Mouse (Mus musculus) C2C12 (cell line): ENCODE results near the gene Tada3. TPM values are rescaled to one million over a fixed set of nuclear protein-coding genes. Genes with fewer than 3 reads are reported as not detected.

ENCODE experiments used
- H3K27me3 ChIP-seq: one replicate; pipeline ENCODE4 v1.6.1; 2011; ENCODE audit not compliant: control insufficient read depth, insufficient read depth, insufficient read length
- H3K36me3 ChIP-seq: one replicate; pipeline ENCODE4 v1.6.1; 2011; ENCODE audit not compliant: control insufficient read depth, insufficient read depth
- H3K4me3 ChIP-seq: one replicate; pipeline ENCODE4 v1.5.1; 2011; ENCODE audit warnings: mild to moderate bottlenecking, control low read depth; ENCODE audit not compliant: poor library complexity, insufficient read depth, severe bottlenecking
- H3K79me2 ChIP-seq: one replicate; pipeline ENCODE4 v1.6.1; 2011; ENCODE audit not compliant: control insufficient read depth, insufficient read depth
- H3K79me3 ChIP-seq: one replicate; pipeline ENCODE4 v1.6.1; 2011; ENCODE audit warnings: low read depth, control low read depth
- H3ac ChIP-seq: one replicate; pipeline ENCODE3; 2011; ENCODE audit warnings: low read depth; ENCODE audit not compliant: control insufficient read depth, insufficient read length
- CEBPB ChIP-seq: IDR thresholded peaks from one replicate; pipeline ENCODE4 v1.6.1; 2011; ENCODE audit warnings: low read depth, mild to moderate bottlenecking, control low read depth, moderate library complexity
- CTCF ChIP-seq: IDR thresholded peaks from one replicate; pipeline ENCODE4 v1.5.1; 2011; ENCODE audit not compliant: control insufficient read depth, insufficient read depth, insufficient read length
- FOSL1 ChIP-seq: IDR thresholded peaks from one replicate; pipeline ENCODE4 v1.8.0; 2011; ENCODE audit warnings: mild to moderate bottlenecking, low read length; ENCODE audit not compliant: poor library complexity, insufficient read depth, severe bottlenecking
- MAX ChIP-seq: IDR thresholded peaks from one replicate; pipeline ENCODE4 v1.6.1; 2011; ENCODE audit warnings: mild to moderate bottlenecking, control low read depth
- MYOD1 ChIP-seq: IDR thresholded peaks from one replicate; pipeline ENCODE4 v1.6.1; 2011; ENCODE audit warnings: low read depth; ENCODE audit not compliant: control insufficient read depth, insufficient read length
- MYOG ChIP-seq: IDR thresholded peaks from one replicate; pipeline ENCODE4 v1.6.1; 2011; ENCODE audit not compliant: control insufficient read depth, insufficient read length; ENCODE audit errors: extremely low read depth
- USF1 ChIP-seq: IDR thresholded peaks from one replicate; pipeline ENCODE4 v1.6.1; 2011; ENCODE audit warnings: low read depth, mild to moderate bottlenecking, control low read depth, moderate library complexity
- microRNA-seq: library from miRNA; unstranded; fragments of <30 nt; microRNA quantifications from one replicate; pipeline ENCODE4, GENCODE M21; 2019; ENCODE audit warnings: borderline microRNAs expressed
- polyA plus RNA-seq: library from polyadenylated mRNA; unstranded; fragments of >200 nt; fragmentation: generic; extraction: Trizol; gene quantifications from one replicate; pipeline ENCODE4 v1.2.1, GENCODE M21; 2012; ENCODE audit warnings: missing spikeins

Tada3 gene
- polyA plus RNA-seq, 1 experiment = 31.7 TPM

- no peak for TF ChIP-seq FOSL1
- TF ChIP-seq MYOG = no peak
- no peak for TF ChIP-seq USF1
- TF ChIP-seq MYOD1 = no peak
- no peak for TF ChIP-seq MAX
- TF ChIP-seq CTCF = no peak
- TF ChIP-seq CEBPB = no peak
- H3K4me3 ChIP-seq = no peak overlapping the region
- H3K79me3 ChIP-seq = peaks cover 7% of the 10 kb centered on the region
- H3K36me3 ChIP-seq = peaks cover 70% of the 10 kb centered on the region
- H3ac ChIP-seq = no peak overlapping the region
- H3K27me3 ChIP-seq = no peaks in the 10 kb centered on the region
- H3K79me2 ChIP-seq = peaks cover 13% of the 10 kb centered on the region
Observed at GRCm38 (mm10) chr6:113331721-113332120, 46.0 kb downstream of the Tada3 start.

- Histone ChIP-seq H3ac (no peak overlapping the region), H3K27me3 (no peaks in the 10 kb centered on the region), H3K4me3 (no peak overlapping the region), H3K36me3 (peaks cover 65% of the 10 kb centered on the region), H3K79me2 (peaks cover 13% of the 10 kb centered on the region), H3K79me3 (peaks cover 7% of the 10 kb centered on the region)
- no peak for TF ChIP-seq FOSL1
- no peak for TF ChIP-seq CEBPB
- TF ChIP-seq USF1 = no peak
- TF ChIP-seq CTCF = no peak
- TF ChIP-seq MYOG = no peak
- no peak for TF ChIP-seq MAX
- TF ChIP-seq MYOD1 = no peak
Observed at GRCm38 (mm10) chr6:113330547-113330946, 47.1 kb downstream of the Tada3 start.

- Histone ChIP-seq H3K27me3 (no peaks in the 10 kb centered on the region), H3K79me2 (peaks cover 13% of the 10 kb centered on the region), H3K79me3 (peaks cover 7% of the 10 kb centered on the region), H3ac (no peak overlapping the region), H3K36me3 (peaks cover 65% of the 10 kb centered on the region), H3K4me3 (no peak overlapping the region)
- no peak for TF ChIP-seq FOSL1
- TF ChIP-seq CTCF = no peak
- no peak for TF ChIP-seq MYOG
- no peak for TF ChIP-seq CEBPB
- no peak for TF ChIP-seq MAX
- no peak for TF ChIP-seq MYOD1
- TF ChIP-seq USF1 = no peak
Observed at GRCm38 (mm10) chr6:113329396-113329795, 48.3 kb downstream of the Tada3 start.

- Histone ChIP-seq H3K4me3 (peak within 1 kb of the TSS; percentile 54), H3K79me3 (peaks cover 7% of the 10 kb centered on the region), H3K27me3 (no peaks in the 10 kb centered on the region), H3ac (peak within 1 kb of the TSS; percentile 79), H3K79me2 (peaks cover 13% of the 10 kb centered on the region), H3K36me3 (peaks cover 70% of the 10 kb centered on the region)
- no peak for TF ChIP-seq MYOG
- no peak for TF ChIP-seq FOSL1
- TF ChIP-seq MAX = no peak
- no peak for TF ChIP-seq USF1
- no peak for TF ChIP-seq CTCF
- no peak for TF ChIP-seq CEBPB
Observed at GRCm38 (mm10) chr6:113326533-113327315, 51.0 kb downstream of the Tada3 start, which contains the start of gene Ogg1. Ogg1 (plus strand) TSS chr6:113326972.

Small RNA genes lying within 50 kb of the gene (microRNA-seq; reads per million reads assigned to microRNA genes)
- gene Gm24387 = not detected

Other genes with a start within 250 kb of the Tada3 start
- gene Lhfpl4, start 182.5 kb downstream of the Tada3 start, polyA plus RNA-seq = 0.18 TPM
- gene Mtmr14, start 140.0 kb downstream of the Tada3 start, polyA plus RNA-seq = 19.5 TPM
- 0.01 TPM for gene Cpne9, start 95.6 kb downstream of the Tada3 start, polyA plus RNA-seq
- gene Brpf1, start 70.7 kb downstream of the Tada3 start, polyA plus RNA-seq = 16.1 TPM
- gene Ogg1, start 50.9 kb downstream of the Tada3 start, polyA plus RNA-seq = 18.5 TPM
- 43.2 TPM for gene Camk1, start 33.9 kb downstream of the Tada3 start, polyA plus RNA-seq
- gene Arpc4, start 232 bp upstream of the Tada3 start, polyA plus RNA-seq = 364 TPM
- gene Ttll3, start 11.4 kb upstream of the Tada3 start, polyA plus RNA-seq = 1.6 TPM
- gene Rpusd3, start 41.5 kb upstream of the Tada3 start, polyA plus RNA-seq = 8.8 TPM
- gene Cidec, start 57.9 kb upstream of the Tada3 start, polyA plus RNA-seq = not detected
- 76.4 TPM for gene Jagn1, start 64.7 kb upstream of the Tada3 start, polyA plus RNA-seq
- gene Il17re, start 80.6 kb upstream of the Tada3 start, polyA plus RNA-seq = not detected
- 36.2 TPM for gene Il17rc, start 93.5 kb upstream of the Tada3 start, polyA plus RNA-seq
- gene Creld1, start 105.4 kb upstream of the Tada3 start, polyA plus RNA-seq = 16.4 TPM
- gene Prrt3, start 124.0 kb upstream of the Tada3 start, polyA plus RNA-seq = 0.04 TPM
- gene Emc3, start 153.8 kb upstream of the Tada3 start, polyA plus RNA-seq = 68.3 TPM
- gene Fancd2, start 153.8 kb upstream of the Tada3 start, polyA plus RNA-seq = 4.8 TPM
- 0.07 TPM for gene Fancd2os, start 222.8 kb upstream of the Tada3 start, polyA plus RNA-seq
- gene Brk1, start 226.9 kb upstream of the Tada3 start, polyA plus RNA-seq = 200 TPM
- 13.6 TPM for gene Vhl, start 246.1 kb upstream of the Tada3 start, polyA plus RNA-seq